Mouse (Mus musculus) kidney, postnatal 25 days (tissue): Measurements from ENCODE around the gene Klk1b24.
A peak's percentile ranks its signal among the peaks of the same experiment; 100 is the strongest.
"Not testable (repeated sequence)": the region's sequence is repeated elsewhere in the genome, so short reads cannot be mapped to it uniquely, and the experiment has no call there.

Source experiments
- DNase-seq, 2 experiments: peaks; one replicate each; pipeline ENCODE4 v3.0.0; 2021; ENCODE audit warnings: mixed read lengths in 2 of 2

Klk1b24 gene

GRCm38 (mm10) chr7:44187936-44188335, at the start of gene Klk1b24:
TSS of gene Klk1b24 (plus strand) at chr7:44188236.
- DNase-seq = not testable (repeated sequence)

DNA sequence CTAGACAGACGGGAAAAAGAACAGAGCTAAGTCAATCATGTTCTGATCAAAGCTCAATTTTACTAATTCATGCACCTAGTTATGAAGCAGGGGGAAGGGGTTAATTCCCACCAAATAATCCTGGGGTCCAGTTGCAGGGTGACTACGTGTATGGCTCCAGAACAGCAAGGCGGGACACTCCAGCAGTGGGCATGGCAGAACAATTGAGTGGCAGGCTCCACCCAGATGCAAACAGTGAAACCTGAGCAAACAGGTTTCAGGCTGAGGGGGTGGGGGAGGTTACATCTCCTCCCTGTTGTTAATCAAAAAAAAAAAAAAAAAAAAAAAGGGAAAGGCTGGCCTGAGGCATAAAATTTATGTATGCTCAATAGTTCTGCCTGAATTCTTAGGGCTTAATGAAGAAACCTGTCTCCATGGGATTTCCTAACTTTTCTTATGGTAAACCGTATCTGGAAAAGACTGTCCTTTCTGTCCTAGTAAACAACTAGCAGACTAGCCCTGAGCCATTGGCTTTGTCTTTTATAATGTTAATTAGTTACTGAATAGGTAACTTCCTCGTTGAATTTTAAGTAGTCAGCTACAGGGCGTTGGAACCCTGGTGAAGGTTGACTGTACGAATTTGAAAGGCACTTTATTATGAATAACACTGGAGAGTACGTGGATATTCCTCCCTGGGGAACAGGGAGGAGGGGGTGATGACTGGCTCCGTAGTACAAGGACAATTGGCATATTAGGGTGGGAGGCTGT, 8.6 kb upstream of the Klk1b24 start:
- peak; percentile 27 to 62 for DNase-seq

DNA sequence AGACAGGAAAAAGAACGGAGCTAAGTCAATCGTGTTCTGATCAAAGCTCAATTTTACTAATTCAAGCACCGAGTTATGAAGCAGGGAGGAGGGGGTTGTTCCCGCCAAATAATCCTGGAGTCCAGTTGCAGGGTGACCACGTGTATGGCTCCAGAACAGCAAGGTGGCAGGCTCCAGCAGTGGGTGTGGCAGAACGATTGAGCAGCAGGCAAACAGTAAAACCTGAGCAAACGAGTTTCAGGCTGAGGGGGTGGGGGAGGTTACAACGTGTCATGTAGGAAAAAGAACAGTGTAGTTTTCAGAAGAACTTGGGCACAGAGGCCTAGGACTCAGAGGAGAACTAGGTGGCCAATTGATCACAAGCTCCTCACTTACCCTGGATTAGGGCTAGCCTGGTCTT, 1.5 kb upstream of the Klk1b24 start:
- DNase-seq = peak in 1 of 2 experiments; percentile 65

GRCm38 (mm10) chr7:44193466-44193865, 5.4 kb downstream of the Klk1b24 start:
- not testable (repeated sequence) for DNase-seq

- DNase-seq = no peak
Observed at GRCm38 (mm10) chr7:44197891-44198290, 9.9 kb downstream of the Klk1b24 start, which contains the start of gene Klk1b3. TSS of gene Klk1b3 (plus strand) at chr7:44198191.

DNA sequence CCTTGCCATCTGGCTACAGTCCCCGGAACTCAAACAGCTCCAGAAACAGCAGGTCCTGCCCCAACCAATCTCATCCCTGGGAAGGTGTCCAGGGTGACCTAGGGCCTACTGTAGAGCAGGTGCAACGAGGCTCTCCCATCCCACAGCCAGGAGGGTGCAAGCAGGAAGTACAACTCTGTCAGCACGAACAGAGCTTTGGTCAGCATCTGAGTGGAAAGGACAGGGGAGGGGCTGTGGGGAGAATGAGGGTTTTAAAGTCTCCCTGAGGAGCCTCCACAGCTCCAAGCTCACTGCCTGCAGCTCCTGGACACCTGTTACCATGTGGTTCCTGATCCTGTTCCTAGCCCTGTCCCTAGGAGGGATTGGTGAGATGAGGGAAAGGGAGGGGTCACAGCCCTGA, 19.1 kb downstream of the Klk1b24 start, which contains the start of gene Klk1b4:
TSS of gene Klk1b4 (plus strand) at position 301 of the 400 bp plus-strand sequence.
- not testable (repeated sequence) for DNase-seq

DNA sequence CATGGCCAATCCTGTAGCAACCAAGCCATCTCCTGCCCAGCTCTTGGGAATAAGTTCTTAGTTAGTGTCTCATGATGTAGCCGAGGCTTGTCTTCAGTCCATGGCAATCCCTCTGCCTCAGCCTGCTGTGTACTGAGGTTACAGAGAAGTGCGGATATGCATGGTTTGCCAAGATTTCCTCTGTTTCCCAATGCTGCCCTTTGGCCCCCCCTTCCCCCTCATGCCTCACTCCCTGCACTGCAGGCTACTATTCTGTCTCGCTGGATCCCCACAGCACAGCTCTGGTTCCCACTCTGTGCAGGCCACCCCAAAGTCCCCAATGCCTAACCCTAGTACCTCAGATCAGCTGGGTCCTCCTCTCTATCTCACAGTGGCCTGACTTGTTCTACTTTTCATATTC, 20.3 kb downstream of the Klk1b24 start:
- DNase-seq = no peak

GRCm38 (mm10) chr7:44215645-44216044, 27.6 kb downstream of the Klk1b24 start, which contains the start of gene Klk1b5:
TSS of gene Klk1b5 (plus strand) at chr7:44215945.
- DNase-seq = no peak

DNA sequence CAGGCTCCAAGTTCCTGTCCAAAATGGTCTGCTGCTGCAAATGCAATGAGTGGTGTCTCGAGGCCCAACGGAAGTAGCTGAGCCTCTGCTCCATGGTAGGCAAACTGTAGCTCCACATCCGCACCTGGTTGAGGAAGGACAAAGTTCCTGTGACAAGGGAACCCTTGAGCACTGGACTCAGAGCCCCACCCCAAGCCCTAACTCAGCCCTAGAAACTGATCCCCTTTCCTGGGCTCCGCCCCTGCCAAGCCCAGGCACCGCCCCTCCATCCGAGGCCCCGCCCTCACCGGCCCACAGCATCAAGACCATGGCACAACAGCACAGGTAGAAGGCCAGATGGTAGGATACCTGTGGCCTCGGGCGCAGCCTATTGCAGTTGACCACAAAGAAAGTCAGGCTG, 33.6 kb downstream of the Klk1b24 start:
- not testable (repeated sequence) for DNase-seq

DNA sequence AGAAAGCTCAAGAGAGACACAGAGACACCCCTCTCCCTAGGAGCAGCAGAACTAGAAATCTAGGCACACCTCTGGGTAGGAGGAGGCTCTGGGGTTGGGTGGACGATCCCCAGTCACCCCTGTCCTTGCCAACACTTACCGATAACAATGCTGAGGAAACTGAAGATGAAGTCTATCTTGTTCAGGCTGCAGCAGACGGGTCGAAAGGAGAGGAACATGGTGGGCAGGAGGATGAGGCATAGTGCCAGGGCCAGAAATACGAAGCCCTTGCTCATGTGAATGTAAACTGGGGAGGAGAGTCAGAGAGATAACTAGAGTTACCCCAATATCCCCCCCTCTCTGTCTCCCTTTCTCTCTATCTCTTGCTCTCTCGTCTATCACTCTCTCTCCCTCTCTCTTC, 34.3 kb downstream of the Klk1b24 start:
- not testable (repeated sequence) for DNase-seq

GRCm38 (mm10) chr7:44225076-44225475, 37.0 kb downstream of the Klk1b24 start, which contains the start of gene Klk1:
TSS of gene Klk1 (plus strand) at chr7:44225360.
- peak; percentile 32 to 85 for DNase-seq

- no peak for DNase-seq
Observed at GRCm38 (mm10) chr7:44235909-44236308, 47.9 kb downstream of the Klk1b24 start, which contains the start of gene Gm36864. TSS of gene Gm36864 (plus strand) at chr7:44236177.

DNA sequence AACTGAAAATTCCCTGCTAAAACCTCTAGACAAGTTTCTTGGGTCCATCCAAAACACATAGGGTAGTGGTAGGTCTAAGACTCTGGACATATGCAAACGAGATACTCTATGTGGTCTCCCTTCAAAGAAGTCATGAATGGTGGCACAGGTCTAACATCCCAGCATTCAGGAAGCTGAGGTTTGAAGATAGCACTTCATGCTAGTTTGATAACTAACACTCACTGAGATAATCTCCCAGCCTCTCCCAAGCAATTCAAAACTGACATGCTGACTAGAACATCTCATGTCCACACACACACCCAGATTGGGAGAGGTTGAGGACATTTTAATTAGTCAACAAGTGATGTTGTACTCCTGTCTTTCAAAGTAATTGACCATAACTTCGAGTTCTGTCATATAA, 51.9 kb downstream of the Klk1b24 start:
- DNase-seq = no peak

GRCm38 (mm10) chr7:44240712-44241111, 52.7 kb downstream of the Klk1b24 start:
- DNase-seq = no peak

DNA sequence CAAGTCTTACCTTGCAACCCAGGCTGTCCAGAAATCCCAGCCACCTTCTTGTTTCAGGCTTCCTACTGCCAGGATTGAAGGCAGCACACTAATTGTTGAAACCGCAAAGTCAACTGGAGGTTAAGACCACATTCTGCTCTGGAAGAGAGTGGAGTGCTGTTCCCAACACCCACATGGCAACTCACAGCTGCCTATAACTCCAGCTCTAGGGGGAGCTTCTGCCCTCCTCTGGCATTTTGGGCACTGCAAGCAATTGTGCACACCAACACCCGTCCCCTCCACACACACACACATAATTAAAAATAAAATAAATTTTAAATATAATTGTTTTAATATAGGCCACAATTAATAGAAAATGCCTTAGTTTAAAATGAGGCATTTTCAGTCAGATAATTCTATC, 53.1 kb downstream of the Klk1b24 start:
- no peak for DNase-seq
